Mouse (Mus musculus): Measurements from ENCODE around the gene Rora. TPM values are rescaled to one million over a fixed set of nuclear protein-coding genes. Genes with fewer than 3 reads are reported as not detected.

The Rora gene
- polyA plus RNA-seq, 1 experiment from 2014 or later: 5.0 TPM

DNA sequence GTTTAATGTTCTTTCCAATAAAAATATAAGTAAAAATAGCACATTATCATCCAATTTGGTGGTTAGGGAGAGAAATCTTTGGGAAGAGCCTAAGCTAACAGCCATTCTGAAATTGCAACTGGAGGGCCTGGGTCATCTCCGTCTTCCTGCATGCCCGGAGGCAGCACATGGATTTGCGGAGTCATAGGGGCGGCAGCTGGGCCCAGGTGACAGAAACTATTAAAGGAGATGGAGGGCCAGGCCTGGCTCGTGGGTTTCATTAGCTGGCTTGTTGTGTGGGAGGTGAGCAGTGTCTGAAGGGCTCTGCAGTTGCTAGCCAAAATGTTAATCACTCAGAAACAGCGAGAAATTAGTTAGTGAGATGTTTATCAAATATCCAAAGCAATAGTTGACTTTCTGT lies 590.0 kb downstream of the Rora start:
- no peak for DNase-seq (ENCODE audit: low spot score)

DNA sequence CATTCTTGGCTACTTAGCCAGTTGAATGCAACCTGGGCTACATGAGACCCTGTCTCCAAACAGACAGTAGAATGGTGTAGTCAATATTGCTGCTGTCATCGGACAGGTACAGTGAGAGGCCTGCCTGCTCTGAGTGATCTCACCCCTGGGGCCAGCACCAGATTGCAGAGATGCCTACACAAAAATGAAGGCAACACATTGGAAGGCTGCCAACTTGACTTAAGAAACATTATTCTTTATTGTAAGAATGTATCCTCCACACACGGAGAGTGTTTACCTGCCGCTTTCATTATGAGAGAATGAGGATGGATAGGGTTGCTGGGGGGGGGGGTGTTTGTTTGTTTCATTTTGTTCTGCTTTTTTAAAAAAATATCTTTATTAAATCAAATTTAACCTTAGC lies 592.6 kb downstream of the Rora start:
- Histone ChIP-seq H3K4me3 (no peak overlapping the region), H3K36me3 (no peaks in the 10 kb centered on the region), H3K27me3 (ENCODE audit: insufficient read depth, poor library complexity, severe bottlenecking) (no peaks in the 10 kb centered on the region), H3K27ac (no peak overlapping the region), H3K4me1 (peaks cover 5% of the 10 kb centered on the region), H3K9me3 (no peaks in the 10 kb centered on the region)
- WGBS: 82% methylated on average over 3 of the region's 3 CpGs
- no peak for DNase-seq (ENCODE audit: low spot score)

More for the DNA sequence above, 590.0 kb downstream of the Rora start:
- peaks cover 5% of the 10 kb centered on the region for H3K4me1 ChIP-seq
- H3K27ac ChIP-seq: no peak overlapping the region
- H3K4me3 ChIP-seq: no peak overlapping the region
- no peaks in the 10 kb centered on the region for H3K27me3 ChIP-seq (ENCODE audit: insufficient read depth, poor library complexity, severe bottlenecking)
- WGBS: 46% methylated on average over 6 of the region's 6 CpGs
- H3K36me3 ChIP-seq: no peaks in the 10 kb centered on the region
- no peaks in the 10 kb centered on the region for H3K9me3 ChIP-seq

DNA sequence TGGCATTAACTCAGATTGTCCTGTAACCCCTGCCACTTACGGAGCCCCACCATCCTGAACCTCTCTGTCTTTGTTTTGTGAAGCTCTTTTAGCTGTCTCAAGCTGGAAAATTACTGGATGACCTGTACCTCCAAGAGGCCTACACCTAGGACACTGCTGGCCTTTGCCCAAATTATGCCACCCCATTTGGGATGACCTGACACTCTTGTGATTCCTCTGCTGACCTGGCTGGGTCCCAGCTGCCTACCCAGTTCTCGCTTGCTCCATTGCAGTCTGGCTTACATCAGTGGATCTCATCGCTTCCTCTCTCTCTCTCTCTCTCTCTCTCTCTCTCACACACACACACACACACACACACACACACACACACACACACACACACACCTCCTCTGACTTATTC lies 596.0 kb downstream of the Rora start:
- Histone ChIP-seq H3K4me3 (no peak overlapping the region), H3K4me1 (peaks cover 5% of the 10 kb centered on the region; the same call in 1 of the 2 replicates), H3K27me3 (ENCODE audit: insufficient read depth, poor library complexity, severe bottlenecking) (0 out of 2 replicates have a peak, but pooled peaks cover 6% of the 10 kb centered on the region), H3K27ac (no peak overlapping the region), H3K9me3 (no peaks in the 10 kb centered on the region), H3K36me3 (no peaks in the 10 kb centered on the region)
- WGBS: 80% methylated on average over 3 of the region's 3 CpGs
- no peak for DNase-seq (ENCODE audit: low spot score)

DNA sequence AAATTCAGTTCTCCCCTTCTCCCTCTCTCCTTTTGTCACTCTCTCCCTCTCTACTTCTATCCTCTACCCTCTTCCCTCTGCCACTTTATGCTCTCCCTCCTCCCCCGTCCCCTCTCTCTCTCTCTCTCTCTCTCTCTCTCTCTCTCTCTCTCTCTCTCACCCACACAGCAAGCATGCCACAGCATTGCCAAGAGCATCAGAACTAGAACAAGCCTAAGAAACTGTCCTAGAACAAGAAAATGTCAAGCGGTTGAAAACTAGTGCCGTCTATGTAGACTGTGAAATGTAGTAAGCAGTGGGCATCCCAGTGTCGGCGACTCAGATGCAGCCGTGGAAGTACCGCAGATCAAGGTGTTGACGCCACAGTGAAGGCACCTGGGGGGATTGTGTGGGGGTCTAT lies 596.7 kb downstream of the Rora start:
- H3K9me3 ChIP-seq: no peaks in the 10 kb centered on the region
- 0 out of 2 replicates have a peak, but pooled peaks cover 6% of the 10 kb centered on the region for H3K27me3 ChIP-seq (ENCODE audit: insufficient read depth, poor library complexity, severe bottlenecking)
- peaks cover 4% of the 10 kb centered on the region; the same call in 1 of the 2 replicates for H3K4me1 ChIP-seq
- H3K4me3 ChIP-seq: no peak overlapping the region
- DNase-seq (ENCODE audit: low spot score): no peak
- WGBS: 84% methylated on average over 8 of the region's 8 CpGs
- no peaks in the 10 kb centered on the region for H3K36me3 ChIP-seq
- H3K27ac ChIP-seq: no peak overlapping the region

DNA sequence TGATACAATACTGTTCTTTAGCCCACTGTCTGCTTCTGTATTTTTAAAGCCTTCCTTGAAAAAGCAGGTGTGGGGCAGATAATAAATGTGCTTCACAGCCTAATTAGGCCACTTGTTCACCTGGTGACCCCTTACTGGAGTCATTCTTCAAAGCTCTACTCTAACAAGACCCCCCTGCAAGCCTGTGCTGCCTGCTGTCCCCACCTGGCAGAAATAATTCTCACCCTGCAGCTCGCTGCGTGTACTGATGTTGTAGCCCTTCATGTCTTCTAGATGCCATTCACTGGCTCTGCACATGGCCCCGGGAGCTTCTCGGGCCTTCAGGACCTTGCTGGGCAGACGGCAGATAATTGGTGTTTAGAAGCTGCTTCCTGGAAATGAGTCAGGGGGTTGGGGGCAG lies 604.9 kb downstream of the Rora start:
- Histone ChIP-seq H3K9me3 (no peaks in the 10 kb centered on the region), H3K27me3 (ENCODE audit: insufficient read depth, poor library complexity, severe bottlenecking) (no peaks in the 10 kb centered on the region), H3K4me1 (peaks cover 13% of the 10 kb centered on the region), H3K36me3 (no peaks in the 10 kb centered on the region), H3K4me3 (no peak overlapping the region), H3K27ac (no peak overlapping the region)
- 56% methylated on average over 5 of the region's 5 CpGs for WGBS
- no peak for DNase-seq (ENCODE audit: low spot score)

DNA sequence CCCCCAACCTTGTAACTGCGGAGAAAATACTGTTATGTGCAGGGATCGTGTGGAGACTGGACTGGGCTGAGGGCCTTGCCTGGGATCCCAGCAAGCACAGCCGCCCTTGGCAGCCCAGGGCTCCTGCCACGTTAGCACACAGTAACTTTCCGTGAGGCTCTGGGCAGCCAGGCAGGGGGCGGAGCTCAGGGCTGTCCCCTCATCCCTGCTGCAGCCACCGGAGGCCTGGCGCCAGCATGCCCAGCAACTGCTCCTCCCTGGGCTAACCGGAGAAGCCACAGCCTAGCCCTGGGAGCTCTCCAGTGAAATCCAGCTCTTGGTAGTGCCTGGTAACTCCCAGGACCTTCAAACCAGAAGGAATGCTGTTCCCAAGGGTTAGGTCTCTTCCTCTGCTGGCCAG lies 605.8 kb downstream of the Rora start:
- H3K4me1 ChIP-seq: peaks cover 13% of the 10 kb centered on the region
- no peaks in the 10 kb centered on the region for H3K36me3 ChIP-seq
- peak; percentile 84 for DNase-seq (ENCODE audit: low spot score)
- H3K27me3 ChIP-seq (ENCODE audit: insufficient read depth, poor library complexity, severe bottlenecking): no peaks in the 10 kb centered on the region
- 2% methylated on average over 9 of the region's 9 CpGs for WGBS
- H3K4me3 ChIP-seq: peak overlapping the region; percentile 31; the same call in 1 of the 2 replicates
- H3K9me3 ChIP-seq: no peaks in the 10 kb centered on the region
- H3K27ac ChIP-seq: peak overlapping the region; percentile 82

DNA sequence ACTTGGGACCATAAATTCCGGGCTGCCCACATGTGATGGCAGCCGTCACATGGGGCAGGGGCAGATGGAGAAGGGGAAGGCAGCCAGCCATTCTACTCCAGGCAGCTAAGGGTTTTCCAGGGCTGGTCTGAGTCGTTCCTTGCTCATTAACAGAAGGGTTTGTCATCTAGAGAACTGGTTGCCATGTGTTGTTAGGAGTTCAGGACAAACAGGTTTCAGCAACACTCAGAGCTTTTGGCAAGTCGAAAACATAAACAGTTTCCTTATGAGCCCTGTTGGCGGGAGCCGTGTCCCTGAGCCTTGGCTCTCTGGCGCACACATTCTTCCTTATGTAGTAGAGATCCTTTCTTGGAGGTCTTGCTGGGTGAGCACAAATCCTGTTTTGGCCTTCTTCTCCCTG lies 611.6 kb downstream of the Rora start:
- no peak for DNase-seq (ENCODE audit: low spot score)
- Histone ChIP-seq H3K9me3 (no peaks in the 10 kb centered on the region), H3K4me3 (no peak overlapping the region), H3K4me1 (no peaks in the 10 kb centered on the region), H3K27me3 (ENCODE audit: insufficient read depth, poor library complexity, severe bottlenecking) (no peaks in the 10 kb centered on the region), H3K36me3 (no peaks in the 10 kb centered on the region), H3K27ac (no peak overlapping the region)
- WGBS: 82% methylated on average over 7 of the region's 7 CpGs

DNA sequence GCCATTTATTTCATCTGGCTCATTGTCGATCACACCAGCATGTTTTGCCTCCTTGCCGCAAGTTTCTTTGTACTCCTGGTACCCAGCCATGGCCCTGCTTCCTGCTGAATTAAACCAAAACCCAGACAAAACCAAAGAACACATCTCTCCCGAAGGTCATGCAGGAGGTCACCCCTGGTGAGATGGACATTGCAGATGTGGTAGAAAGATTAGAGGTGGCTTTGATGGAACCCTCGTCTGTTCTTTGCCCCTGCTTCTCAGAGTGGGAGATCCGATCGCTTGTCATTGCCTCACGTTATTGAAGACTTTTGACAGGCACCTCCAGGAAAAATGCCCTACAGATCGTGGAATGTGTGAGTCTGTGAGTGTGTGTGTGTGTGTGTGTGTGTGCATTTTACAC lies 616.8 kb downstream of the Rora start:
- no peak for DNase-seq (ENCODE audit: low spot score)
- Histone ChIP-seq H3K36me3 (no peaks in the 10 kb centered on the region), H3K27ac (no peak overlapping the region), H3K9me3 (no peaks in the 10 kb centered on the region), H3K4me1 (peaks cover 13% of the 10 kb centered on the region), H3K4me3 (no peak overlapping the region), H3K27me3 (ENCODE audit: insufficient read depth, poor library complexity, severe bottlenecking) (no peaks in the 10 kb centered on the region)
- WGBS: 55% methylated on average over 8 of the region's 8 CpGs

DNA sequence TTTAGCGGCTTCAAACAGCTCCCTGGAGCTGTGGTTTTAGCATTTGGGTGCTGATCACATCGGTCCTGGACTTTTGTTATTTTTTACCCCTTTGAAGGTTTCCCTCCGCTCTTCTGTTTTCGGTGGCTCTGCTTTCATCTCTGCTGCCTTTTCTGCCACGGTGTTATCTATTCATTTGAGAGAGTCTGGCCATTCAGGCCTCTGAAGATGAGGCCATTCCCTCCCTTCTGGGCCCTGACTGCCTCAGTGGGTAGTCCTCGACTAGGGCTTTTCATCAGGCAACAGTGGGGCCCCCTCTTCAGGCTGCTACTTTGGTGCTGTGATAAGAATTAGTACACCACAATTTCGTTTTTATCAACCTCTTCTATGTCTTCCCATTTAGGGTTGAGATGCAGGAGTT lies 617.3 kb downstream of the Rora start:
- Histone ChIP-seq H3K4me1 (peaks cover 13% of the 10 kb centered on the region), H3K36me3 (no peaks in the 10 kb centered on the region), H3K4me3 (no peak overlapping the region), H3K27me3 (ENCODE audit: insufficient read depth, poor library complexity, severe bottlenecking) (no peaks in the 10 kb centered on the region), H3K27ac (no peak overlapping the region), H3K9me3 (no peaks in the 10 kb centered on the region)
- no peak for DNase-seq (ENCODE audit: low spot score)
- 24% methylated on average over 7 of the region's 7 CpGs for WGBS

DNA sequence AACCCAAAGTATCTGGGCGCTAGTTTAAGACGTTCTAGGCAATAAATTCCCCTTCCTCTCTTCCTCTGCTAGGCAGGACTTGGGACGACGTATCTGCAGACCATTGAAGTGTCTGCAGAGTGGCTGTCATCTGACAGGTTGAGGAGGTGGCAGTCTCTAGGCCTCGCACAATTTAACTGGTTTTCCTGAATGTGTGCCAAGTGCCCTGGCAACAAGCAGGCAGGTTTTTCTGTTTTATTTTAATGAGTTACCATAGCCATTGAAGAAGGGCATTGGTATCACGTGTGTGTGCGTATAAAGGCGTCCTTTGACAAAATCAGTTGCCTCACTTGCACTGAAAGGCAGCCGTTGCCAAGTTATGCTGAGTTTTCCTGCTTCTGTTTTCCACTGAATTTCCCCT lies 619.3 kb downstream of the Rora start:
- no peaks in the 10 kb centered on the region for H3K36me3 ChIP-seq
- peaks cover 13% of the 10 kb centered on the region for H3K4me1 ChIP-seq
- DNase-seq (ENCODE audit: low spot score): no peak
- H3K27me3 ChIP-seq (ENCODE audit: insufficient read depth, poor library complexity, severe bottlenecking): no peaks in the 10 kb centered on the region
- H3K27ac ChIP-seq: no peak overlapping the region
- WGBS: 56% methylated on average over 9 of the region's 9 CpGs
- H3K4me3 ChIP-seq: no peak overlapping the region
- no peaks in the 10 kb centered on the region for H3K9me3 ChIP-seq

DNA sequence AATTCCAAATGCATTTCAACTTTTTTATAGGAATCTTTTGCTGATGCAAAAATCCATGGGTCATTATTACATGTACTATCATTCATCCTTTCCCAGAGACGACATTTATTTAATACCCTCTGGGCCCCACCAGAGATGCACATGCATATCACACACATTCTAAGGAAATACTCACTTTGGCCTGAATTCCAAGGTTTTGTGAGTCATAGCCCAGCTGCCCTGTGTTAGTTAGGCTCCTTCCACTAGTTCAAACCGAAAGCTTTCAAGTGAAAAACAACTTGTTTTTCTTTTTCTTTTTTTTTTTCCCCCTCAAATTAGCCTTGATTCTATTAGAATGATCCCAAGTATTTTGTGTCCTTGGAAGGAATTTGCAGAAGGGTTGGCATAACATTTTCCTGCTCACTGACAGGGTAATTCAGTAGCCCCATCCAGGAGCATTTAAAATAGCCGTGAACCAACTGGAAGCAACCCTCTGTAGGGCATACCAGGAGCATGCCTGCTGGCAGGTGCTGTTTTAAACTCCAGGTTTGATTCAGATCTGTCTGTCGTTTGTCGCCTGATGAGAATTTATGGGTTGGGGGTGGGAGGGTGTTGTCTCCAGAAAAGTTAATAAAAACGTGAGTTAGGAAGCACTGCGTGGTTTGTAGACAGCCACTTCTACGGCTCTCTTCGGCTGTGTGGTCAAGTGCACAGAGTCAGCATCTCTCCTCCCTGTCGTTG lies 621.3 kb downstream of the Rora start:
- H3K27ac ChIP-seq: no peak overlapping the region
- no peaks in the 10 kb centered on the region for H3K27me3 ChIP-seq (ENCODE audit: insufficient read depth, poor library complexity, severe bottlenecking)
- no peaks in the 10 kb centered on the region for H3K36me3 ChIP-seq
- DNase-seq (ENCODE audit: low spot score): no peak
- H3K9me3 ChIP-seq: no peaks in the 10 kb centered on the region
- 74% methylated on average over 10 of the region's 10 CpGs for WGBS
- H3K4me3 ChIP-seq: no peak overlapping the region
- H3K4me1 ChIP-seq: peaks cover 13% of the 10 kb centered on the region

DNA sequence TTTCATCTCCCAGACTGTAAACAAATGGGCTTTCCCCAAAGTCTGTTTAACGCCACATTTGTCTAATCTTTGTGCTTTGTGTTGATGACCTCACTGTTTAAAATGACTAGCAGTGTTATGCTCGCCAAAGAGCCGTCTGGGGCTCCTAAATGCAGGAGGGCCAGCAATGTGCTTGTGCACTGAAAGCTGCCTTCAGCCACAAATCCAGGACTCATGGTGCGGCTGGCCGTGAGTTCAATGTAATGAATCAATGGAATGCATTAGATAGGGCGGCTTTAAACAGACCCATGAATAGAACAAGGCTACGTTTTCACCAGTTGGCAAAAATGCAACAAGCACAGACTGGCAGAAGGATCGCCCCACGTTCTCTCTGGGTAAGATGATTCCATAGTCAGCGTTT lies 623.7 kb downstream of the Rora start:
- 61% methylated on average over 10 of the region's 10 CpGs for WGBS
- Histone ChIP-seq H3K27me3 (ENCODE audit: insufficient read depth, poor library complexity, severe bottlenecking) (no peaks in the 10 kb centered on the region), H3K36me3 (no peaks in the 10 kb centered on the region), H3K27ac (no peak overlapping the region), H3K4me1 (no peaks in the 10 kb centered on the region; the same call in 1 of the 2 replicates), H3K9me3 (no peaks in the 10 kb centered on the region), H3K4me3 (no peak overlapping the region)
- DNase-seq (ENCODE audit: low spot score): no peak

DNA sequence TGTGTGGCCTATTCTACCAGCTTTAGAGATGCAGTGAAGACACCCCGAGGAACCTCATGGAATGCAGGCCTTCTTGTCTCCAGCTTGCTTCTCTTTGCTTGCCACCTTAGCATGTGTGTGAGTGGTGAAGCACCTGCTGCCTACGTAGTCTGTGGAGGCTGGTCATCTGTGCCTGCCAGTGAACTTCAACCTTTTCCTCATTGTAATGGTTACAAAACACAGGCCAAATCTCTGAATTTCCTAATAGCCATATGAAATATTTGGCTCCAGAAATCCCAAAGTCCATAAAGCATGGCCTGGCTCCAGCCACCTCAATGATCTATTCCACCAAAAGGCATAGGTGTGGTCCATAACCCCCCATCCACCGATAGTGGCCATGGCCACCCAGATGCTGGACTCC lies 631.4 kb downstream of the Rora start:
- peaks cover 2% of the 10 kb centered on the region; the same call in 1 of the 2 replicates for H3K9me3 ChIP-seq
- H3K27me3 ChIP-seq (ENCODE audit: insufficient read depth, poor library complexity, severe bottlenecking): no peaks in the 10 kb centered on the region
- H3K27ac ChIP-seq: no peak overlapping the region
- no peak for DNase-seq (ENCODE audit: low spot score)
- H3K4me3 ChIP-seq: no peak overlapping the region
- no peaks in the 10 kb centered on the region for H3K36me3 ChIP-seq
- H3K4me1 ChIP-seq: peaks cover 9% of the 10 kb centered on the region
- WGBS: 86% methylated on average over 3 of the region's 3 CpGs

DNA sequence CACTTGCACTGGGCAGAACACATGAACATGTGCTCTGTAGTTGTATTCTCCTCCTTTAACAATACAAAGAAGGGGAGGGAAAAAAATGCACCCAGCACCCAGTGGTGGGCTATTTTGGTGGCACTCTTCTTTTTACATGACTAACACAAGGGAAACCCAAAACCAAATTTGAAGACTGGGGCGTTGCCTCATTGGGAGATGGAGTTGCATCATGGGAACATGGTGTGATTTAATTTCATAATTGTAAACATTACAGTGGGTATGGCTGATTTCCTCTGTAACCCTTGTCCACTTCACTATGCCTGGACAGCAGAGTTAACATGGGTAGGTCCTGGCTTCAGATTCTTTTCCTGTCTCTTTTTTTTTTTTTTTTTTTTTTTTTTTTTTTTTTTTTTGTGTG lies 634.5 kb downstream of the Rora start:
- no peak for DNase-seq (ENCODE audit: low spot score)
- H3K4me1 ChIP-seq: peaks cover 22% of the 10 kb centered on the region
- no peak overlapping the region for H3K4me3 ChIP-seq

More for the DNA sequence above, 634.5 kb downstream of the Rora start:
- 74% methylated on average over 1 of the region's 1 CpGs for WGBS
- H3K27me3 ChIP-seq (ENCODE audit: insufficient read depth, poor library complexity, severe bottlenecking): peaks cover 12% of the 10 kb centered on the region; the same call in 1 of the 2 replicates
- no peaks in the 10 kb centered on the region for H3K9me3 ChIP-seq
- H3K27ac ChIP-seq: no peak overlapping the region
- H3K36me3 ChIP-seq: no peaks in the 10 kb centered on the region
